Mouse (Mus musculus) testis, adult 2 months (tissue): ENCODE measurements around the gene Trmo.

Experiments
- CTCF ChIP-seq: fragments of 200-500 bp; IDR thresholded peaks from 2 replicates; pipeline ENCODE4 v1.5.1; 2012; ENCODE audit warnings: low read depth, mild to moderate bottlenecking, inconsistent platforms, low read length, moderate library complexity; ENCODE audit not compliant: control insufficient read depth, insufficient read depth, insufficient replicate concordance
- POLR2A ChIP-seq: fragments of 200-500 bp; IDR thresholded peaks from 2 replicates; pipeline ENCODE4 v1.6.1; 2012; ENCODE audit warnings: low read depth, mild to moderate bottlenecking, inconsistent platforms, low read length, moderate library complexity; ENCODE audit not compliant: control insufficient read depth

- TF ChIP-seq POLR2A (no peak), CTCF (no peak)
These were observed 49.7 kb downstream of the Trmo start for GRCm38 (mm10) chr4:46339584-46339983.
